Mouse (Mus musculus): ENCODE data around the gene Olfr894.
"Not testable (repeated sequence)": the region's sequence is repeated elsewhere in the genome, so short reads cannot be mapped to it uniquely, and the experiment has no call there.

Gene Olfr894

DNA sequence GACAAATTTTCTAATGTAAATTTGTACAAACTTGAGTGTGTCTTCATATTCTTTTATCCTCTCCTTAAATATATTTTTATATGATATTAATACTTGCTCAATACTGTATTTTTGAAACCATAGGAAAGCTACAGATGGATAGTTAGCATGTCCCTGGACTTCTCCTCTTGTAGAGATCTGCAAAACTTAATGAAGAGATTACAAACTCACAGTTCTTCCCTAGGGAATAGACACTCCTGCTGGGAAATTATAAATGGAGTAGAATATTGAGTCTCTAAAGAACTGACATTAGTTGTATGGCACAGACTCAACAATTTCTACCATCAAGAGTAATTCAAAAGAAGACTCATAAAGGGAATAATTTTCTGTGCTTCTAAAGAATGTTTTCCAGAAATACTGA, at the start of gene Olfr894:
Gene Olfr894, plus strand, starts transcription at position 301 of the 400 bp plus-strand sequence.
- no peak for DNase-seq (ENCODE audit: low spot score)

DNA sequence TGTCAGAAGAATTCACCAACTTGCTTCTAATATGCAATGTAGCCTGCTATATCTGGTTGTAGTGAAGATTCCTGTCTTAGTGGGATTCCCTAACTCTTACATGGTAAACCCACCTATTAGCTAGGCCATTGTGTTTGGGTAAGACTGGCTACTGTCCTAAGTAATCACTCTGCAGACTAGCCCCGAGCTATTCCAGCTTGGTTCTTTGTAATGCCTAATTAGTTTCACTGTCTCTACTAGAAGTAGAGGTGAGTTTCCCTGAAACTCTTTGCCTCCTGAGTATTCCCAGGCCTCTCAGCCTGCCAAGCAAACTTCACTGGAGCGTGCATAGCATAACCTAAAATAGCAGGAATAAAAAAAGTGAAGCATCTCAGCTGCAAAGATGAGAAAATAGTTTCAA, 49.5 kb upstream of the Olfr894 start:
- DNase-seq (ENCODE audit: low spot score): not testable (repeated sequence)

DNA sequence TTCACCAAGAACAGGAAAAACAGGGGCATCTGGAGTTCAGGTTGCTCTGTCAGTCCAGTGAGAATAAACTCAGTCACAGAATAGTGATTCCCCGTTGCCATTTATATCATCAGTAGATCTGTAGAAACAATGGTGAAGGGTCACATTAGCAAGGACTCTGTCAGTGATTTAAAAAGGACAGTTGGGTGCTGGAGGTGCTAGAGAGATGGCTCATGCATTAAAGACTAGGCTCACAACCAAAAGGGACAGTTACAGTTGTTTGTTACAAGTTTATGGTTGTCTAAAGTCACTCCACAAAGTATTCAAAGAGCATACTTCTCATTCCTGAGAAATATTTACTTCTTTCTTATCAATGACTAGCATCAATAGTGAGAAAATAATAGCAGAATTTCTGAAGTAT, 37.1 kb upstream of the Olfr894 start, which contains the start of gene Olfr891:
Gene Olfr891, minus strand, starts transcription at position 101 of the 400 bp plus-strand sequence.
- DNase-seq (ENCODE audit: low spot score): no peak

DNA sequence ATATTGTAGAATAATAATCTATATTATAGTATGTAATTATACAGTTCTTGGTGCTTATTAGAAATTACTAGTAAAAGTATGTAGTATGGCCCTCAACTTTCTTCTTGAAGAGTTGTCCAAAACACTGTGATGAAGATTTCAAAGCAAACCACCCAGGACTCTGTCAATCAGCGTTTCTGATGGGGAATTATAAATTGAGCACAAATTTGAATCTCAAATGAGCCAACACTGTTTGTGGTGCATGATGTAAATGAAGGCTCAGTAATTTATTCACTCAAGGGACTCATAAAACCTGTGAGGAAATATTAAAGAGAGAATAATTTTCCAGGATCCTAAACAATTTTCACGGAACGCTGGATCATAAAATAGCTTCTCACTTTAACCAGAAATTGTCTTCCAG, 9.8 kb upstream of the Olfr894 start, which contains the start of gene Olfr893:
Gene Olfr893, plus strand, starts transcription at position 301 of the 400 bp plus-strand sequence.
- no peak for DNase-seq (ENCODE audit: low spot score)

DNA sequence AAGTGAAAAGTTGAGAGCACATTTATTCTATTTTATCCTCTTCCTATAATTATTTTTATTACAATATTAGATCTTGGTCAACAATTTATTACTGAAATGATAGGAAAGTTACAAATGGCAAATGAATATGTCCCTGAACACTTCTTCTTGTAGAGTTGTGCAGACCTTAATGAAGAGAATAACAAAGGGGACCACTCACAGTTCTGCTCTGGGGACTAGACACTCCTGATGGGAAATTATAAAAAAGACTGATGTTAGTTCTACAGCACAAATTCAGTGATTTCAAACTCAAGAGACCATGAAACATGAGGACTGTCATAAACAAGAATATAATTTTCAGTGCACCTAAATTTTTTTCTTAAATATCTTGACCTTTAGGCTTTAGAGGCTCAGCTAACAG, 34.6 kb downstream of the Olfr894 start, which contains the start of gene Olfr143:
Gene Olfr143, plus strand, starts transcription at position 301 of the 400 bp plus-strand sequence.
- DNase-seq (ENCODE audit: low spot score): no peak

DNA sequence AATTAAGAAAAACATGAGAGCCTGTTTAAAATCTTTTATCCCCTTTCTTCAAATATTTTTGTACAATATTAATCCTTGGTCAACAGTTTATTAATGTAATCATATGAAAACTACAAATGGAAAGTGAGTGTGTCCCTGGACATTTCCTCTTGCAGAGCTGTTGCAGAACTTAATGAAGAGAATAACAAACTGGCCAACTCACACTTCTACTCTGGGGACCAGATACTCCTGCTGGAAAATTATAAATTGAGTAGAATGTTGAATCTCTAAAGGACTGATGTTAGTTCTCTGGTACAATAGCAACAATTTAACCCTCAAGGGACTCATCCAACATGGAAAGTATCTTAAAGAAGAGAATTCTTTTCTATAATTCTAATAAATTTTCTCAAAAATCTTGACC, 49.7 kb downstream of the Olfr894 start, which contains the start of gene Olfr895:
Gene Olfr895, plus strand, starts transcription at position 301 of the 400 bp plus-strand sequence.
- no peak for DNase-seq (ENCODE audit: low spot score)

All from spleen, adult 12 weeks (tissue).